Mouse (Mus musculus): ENCODE results near the gene Pptc7. TPM values are rescaled to one million over a fixed set of nuclear protein-coding genes. Genes with fewer than 3 reads are reported as not detected.

Gene Pptc7
- total RNA-seq, 4 experiments from 2014 or later = 44.8 to 52.2 (median 48.8) TPM

DNA sequence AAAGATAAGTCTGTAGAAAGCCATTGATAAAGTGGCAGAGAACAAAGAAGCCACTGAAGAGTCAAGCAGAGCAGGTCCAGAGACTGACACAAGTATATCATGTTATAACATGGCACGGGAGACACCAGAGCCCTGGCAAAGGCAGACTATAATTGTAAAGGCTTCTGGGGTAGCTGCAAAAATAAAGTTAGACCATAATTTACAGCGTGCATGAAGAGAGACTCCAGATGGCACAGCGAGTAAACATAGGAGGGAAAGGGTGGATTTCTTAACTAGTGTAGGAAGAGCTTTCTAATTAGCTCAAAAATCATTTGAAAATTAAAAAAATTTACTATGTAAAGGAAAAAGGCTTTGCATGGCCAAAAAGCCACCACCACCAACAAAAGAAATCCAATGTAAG is 43.1 kb downstream of the Pptc7 start:
- no peak for DNase-seq (ENCODE audit: low spot score in 2 of 2)

DNA sequence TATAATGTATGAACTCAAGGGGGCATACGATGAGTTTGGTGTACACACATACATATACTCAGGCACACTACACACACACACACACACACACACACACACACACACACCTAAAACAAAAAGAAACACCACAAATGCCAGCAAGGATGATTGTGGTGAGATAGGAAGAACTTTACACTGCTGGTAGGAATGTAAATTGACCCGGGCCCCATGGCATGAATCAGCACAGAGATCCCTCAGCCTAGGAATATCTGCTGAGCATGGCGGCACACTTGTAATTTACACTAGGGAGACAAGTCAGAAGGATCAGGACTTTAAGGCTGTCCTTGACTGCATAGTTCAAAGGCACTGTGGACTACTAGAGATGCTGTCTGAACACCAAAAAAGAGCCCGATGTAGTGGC is 46.1 kb downstream of the Pptc7 start:
- DNase-seq (ENCODE audit: low spot score in 2 of 2) = no peak

DNA sequence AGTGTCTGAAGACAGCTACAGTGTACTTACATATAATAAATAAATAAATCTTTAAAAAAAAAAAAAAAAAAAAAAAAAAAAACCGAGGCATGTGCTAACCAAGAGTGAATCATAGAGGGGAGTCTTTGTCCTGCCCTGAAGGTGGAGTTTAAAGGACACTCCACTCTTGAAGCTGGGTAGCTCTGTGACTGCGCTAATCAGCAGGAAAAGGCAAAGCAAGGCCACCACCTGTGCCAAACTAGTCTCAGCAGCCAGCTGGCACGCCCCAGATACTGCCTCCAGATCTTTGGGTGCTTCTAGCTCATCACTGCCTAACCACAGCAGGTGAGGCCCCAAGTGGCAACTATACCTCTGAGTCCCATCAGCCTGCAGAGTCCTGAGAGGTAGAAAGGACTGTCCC is 50.5 kb downstream of the Pptc7 start:
- no peak for DNase-seq (ENCODE audit: low spot score in 2 of 2)

DNA sequence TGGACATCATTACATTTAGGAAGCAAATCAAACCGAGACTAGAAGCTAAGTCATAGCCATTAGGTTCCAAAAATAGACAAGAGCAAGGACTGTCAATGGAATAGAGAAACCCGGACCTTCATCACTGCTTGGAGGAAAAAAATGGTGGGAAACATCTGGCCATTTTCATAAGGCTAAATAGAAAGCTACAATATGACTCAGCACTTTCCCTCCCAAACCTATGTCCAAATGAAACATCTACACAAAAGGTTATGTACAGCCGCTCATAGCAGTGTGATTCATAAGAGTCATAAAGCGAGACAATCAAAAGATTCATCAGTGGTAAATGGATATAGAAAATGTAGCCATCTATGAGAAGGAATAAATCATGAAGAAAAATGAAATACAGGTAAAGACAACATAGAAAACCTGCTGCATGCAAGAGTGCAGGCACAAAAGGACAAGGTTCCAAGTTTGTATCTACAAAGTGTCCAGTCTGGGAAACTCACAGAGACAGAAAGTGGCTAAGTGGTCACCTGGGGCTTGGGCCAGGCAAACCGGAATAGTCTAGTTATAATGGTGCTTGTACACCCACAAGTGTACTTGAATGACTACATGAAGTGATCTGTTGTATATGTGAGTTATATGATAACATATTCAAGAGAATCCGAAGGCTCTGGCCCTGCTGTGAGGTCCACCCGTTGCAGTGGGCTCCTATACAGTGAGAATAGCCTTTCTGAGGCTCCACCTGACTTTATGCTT is 52.6 kb downstream of the Pptc7 start:
- no peak for DNase-seq (ENCODE audit: low spot score in 2 of 2)

DNA sequence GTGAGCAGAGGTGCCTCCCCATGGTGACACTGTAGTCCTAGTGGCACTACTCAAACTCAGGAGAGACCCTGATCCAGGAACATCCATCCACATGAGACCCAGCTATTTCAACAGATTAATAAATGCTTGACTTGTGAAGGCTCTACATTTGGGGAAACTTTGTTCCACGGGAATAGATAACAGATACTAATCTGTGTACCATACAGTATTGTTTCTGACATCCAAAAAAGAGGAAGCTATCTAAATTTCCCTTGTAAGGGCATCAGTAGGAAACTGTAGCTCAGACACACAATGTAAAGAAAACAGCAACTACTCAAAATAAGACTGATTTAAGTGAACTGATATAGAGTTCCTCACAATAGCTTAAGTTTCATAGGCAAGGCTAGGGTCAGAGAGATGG is 58.7 kb downstream of the Pptc7 start:
- DNase-seq (ENCODE audit: low spot score in 2 of 2) = no peak

DNA sequence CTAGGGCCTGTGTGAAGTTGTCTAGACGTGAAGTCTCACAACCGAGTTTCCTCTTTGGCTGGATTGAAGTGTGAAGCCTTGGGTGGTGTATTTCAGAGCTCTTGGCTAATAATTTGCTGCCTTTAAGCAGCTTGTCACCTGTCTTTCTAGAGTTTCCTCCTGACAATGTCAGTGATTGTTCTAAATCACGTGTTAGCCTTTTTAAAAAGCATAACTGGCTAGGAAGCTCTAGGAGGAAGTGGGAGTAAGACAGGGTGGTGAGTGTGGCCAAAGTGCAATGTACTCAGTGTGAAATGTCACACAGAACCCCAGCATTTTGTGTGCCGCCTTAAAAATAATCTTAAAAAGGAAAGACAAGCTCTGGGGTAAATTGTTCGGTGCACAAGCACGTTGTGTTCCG is 59.6 kb downstream of the Pptc7 start:
- DNase-seq (ENCODE audit: low spot score in 2 of 2) = no peak

DNA sequence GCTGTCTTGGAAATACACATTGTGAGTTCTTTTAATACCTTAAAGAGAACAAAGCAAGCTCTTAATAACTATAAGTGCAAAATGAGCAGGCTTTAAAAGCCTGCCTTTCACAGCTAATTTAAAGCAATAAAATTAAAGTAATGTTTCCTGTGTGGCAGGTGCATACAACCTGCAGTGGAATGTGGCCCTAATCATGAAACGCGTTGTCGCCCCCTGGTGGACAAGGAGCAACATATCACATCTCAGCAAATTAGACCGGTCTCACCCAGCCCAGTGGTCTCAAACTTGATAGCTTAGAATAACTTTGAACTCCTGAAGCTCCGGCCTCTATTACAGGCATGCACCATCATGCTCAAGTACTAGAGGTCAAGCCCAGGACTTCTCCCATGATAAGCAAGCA is 60.1 kb downstream of the Pptc7 start:
- DNase-seq (ENCODE audit: low spot score in 2 of 2) = peak in 1 of 2 experiments; percentile 32

DNA sequence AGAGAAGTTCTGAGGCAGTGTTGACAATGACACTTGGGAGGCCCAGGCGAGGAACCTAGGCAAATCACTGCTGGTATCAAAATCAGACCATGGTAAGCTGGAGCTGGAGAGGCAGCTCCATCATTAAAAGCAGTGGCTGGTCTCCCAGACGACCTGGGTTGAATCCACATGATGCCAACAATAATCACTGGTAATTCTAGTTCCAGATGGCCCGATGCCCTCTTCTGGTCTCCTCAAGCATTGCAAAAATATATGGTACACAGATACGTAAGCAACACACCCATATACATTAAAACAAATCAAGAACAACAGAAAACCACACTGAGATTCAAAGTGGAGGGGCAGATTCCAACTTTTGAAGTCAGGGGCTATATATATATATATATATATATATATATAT is 61.6 kb downstream of the Pptc7 start:
- DNase-seq (ENCODE audit: low spot score in 2 of 2) = no peak

DNA sequence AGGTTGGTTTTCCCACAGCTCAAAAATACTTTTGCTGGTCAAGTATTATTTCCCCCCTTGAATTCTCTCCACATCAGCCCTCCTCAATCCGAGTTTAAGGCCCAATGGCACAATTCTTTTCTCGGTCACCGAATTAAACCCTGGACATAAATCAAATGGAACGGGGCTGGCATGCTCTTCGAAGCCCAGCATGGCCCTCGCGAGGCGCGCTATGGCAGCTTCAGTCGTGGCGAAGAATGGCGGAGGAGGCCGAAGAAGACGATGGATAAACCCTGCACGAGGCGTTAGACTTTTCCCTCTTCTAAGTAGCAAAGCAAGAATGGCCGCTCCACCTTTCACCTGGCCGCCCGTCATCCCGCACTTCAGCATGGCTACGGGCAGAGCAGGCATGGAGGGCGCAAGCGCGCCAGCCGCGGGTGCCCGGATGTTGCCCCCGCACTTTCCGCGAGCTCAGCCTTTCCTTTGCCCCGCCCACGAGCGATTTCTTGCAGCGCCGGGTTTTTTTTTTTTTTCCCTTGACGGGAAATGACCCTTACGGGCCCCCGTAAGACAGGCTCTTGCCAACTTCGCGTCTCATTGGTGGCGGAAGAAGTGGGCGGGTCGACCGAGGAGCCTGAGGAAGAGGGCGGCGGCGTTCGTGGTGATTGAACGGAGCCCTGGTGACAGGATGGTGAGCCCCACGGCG is 69.8 kb downstream of the Pptc7 start, which contains the start of the genes Rad9b and Vps29:
Gene Rad9b (minus strand): TSS at position 427 of the 685 bp plus-strand sequence.
Gene Vps29 (plus strand): TSS at position 563 of the 685 bp plus-strand sequence.
- DNase-seq (ENCODE audit: low spot score in 2 of 2) = peak; percentile 97

DNA sequence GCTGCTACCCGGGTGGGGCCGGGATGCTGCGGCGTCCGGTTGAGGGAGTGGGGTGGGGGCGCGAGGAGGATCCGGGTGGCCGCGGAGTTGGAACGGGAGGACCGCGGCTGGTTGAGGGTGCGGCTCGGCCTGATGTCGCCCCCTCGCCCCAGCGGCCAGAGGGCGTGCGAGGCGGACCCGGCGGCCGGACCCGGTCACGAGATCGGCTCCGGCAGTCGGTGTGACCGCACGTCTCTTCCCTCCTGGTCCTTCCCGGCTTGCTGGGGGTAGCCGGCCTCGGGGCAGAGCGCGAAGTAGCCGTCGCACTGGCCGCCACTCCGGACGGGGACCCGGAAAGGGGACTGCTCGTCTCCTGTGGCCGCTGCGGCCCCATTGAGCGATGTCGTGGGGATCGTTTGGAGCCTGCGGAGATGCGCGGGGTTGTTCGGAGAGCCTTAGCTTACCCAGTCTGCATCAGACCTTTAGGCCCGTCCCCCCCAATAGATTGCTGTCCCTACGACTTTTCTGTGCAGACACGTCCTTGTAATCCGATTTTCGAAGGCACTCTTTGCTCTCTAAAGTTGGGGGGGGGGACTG is 70.4 kb downstream of the Pptc7 start:
- DNase-seq (ENCODE audit: low spot score in 2 of 2) = no peak

DNA sequence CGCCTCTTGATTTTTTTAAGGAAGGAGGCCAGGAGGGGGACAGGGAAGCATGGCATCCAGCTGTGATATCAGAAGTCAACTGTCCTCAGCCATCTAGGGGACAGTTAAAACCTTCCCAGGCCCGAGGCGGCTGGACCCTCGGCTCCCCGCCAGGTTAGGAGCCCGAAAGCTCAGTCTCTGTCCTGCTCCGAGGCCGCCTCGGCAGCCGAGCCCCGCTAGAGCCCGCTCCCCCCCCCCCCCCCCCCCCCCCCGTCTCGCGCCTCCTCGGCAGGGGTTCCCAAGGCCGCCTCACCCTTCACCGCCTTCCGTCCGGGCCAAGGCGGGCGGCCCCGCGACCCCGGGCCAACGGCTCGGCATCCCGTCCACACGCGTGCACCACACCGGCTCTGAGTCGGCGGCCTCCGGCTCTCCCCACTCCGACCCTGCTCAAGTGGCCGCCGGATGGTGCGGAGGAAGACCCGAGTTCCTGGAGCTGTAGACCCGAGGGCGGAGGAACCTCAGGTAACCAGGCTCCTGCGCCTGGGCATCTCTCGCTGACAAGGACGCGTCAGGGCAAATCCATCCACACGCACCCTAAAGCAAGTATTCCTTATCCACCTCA is 87.5 kb downstream of the Pptc7 start, which contains the start of gene Gpn3:
Gene Gpn3 (plus strand): TSS at position 286 of the 601 bp plus-strand sequence.
- DNase-seq (ENCODE audit: low spot score in 2 of 2) = no peak

DNA sequence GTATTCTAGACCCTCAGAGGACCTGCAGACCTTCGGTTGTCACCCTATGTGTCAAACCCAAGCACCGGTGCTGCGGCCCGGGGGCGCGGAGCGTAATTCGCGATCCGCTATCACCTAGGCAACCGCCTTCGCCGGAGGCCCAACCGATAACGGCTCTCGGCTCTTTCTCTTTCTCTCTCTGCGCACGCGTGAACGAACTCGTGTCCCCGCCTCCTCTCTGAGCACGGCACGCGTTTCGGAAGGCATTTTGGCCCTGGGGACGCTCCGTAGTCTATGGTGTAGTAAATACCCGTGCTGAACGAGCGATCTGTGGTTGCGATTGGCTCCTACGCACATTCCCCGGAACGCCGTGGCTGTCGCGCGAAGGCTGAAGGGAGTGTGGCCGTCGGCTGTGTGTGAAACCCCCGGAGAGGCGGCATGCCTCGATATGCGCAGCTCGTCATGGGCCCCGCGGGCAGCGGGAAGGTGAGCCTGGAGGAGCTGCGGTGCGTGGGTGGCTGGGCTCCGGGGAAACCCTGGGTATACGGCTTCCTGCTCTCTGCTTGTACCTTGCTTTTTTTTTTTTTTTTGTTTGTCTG is 88.1 kb downstream of the Pptc7 start, which contains the start of gene Fam216a:
Gene Fam216a (minus strand): TSS at position 173 of the 578 bp plus-strand sequence.
- peak; percentile 98 to 99 for DNase-seq (ENCODE audit: low spot score in 2 of 2)

DNA sequence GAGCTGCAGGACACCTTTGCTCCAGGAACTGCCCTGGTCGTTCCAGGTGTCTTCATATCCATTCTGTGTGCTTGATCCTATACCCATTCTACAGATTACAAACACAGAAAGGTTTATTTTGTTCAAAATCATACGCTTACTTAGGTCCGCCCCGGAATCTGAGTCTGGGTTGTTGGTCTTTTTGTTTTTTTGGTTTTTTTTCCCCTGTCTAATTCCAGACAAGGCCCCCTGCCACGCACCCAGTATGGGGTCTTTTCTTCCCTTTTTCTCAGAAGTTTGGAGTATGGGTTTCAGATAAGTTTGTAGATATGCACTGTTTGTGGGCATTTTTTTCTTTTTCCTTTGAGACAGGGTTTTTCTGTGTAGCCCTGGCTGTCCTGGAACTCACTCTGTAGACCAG is 88.7 kb downstream of the Pptc7 start:
- DNase-seq (ENCODE audit: low spot score in 2 of 2) = no peak

Other genes starting within 250 kb of the Pptc7 start
- gene Cux2, start 234.3 kb upstream of the Pptc7 start, total RNA-seq (2022) = 100 to 1,000 TPM; 150 to 185 (median 160) TPM
- 1 to 10 TPM; 2.4 to 9.2 (median 3.9) TPM for gene Myl2, start 183.4 kb upstream of the Pptc7 start, total RNA-seq (2022)
- 1 to 10 TPM in 1 of 4 experiments, under 1 TPM in 3; 0.53 to 1.4 (median 0.68) TPM for gene Ccdc63, start 143.5 kb upstream of the Pptc7 start, total RNA-seq (2022)
- 100 to 1,000 TPM; 197 to 231 (median 211) TPM for gene Ppp1cc, start 126.1 kb upstream of the Pptc7 start, total RNA-seq (2022)
- 10 to 100 TPM in 1 of 4 experiments, 1 to 10 TPM in 3; 4.2 to 11.2 (median 6.9) TPM for gene Hvcn1, start 77.6 kb upstream of the Pptc7 start, total RNA-seq (2022)
- gene Tctn1, start 19.9 kb upstream of the Pptc7 start, total RNA-seq (2022) = 10 to 100 TPM; 15.0 to 16.6 (median 15.7) TPM
- 1 to 10 TPM; 3.4 to 5.0 (median 4.2) TPM for gene Rad9b, start 69.9 kb downstream of the Pptc7 start, total RNA-seq (2022)
- 100 to 1,000 TPM; 182 to 219 (median 199) TPM for gene Vps29, start 70.0 kb downstream of the Pptc7 start, total RNA-seq (2022)
- 10 to 100 TPM; 21.8 to 24.8 (median 22.7) TPM for gene Gpn3, start 87.5 kb downstream of the Pptc7 start, total RNA-seq (2022)
- gene Fam216a, start 88.0 kb downstream of the Pptc7 start, total RNA-seq (2022) = 10 to 100 TPM; 66.1 to 74.2 (median 70.7) TPM
- gene Arpc3, start 107.5 kb downstream of the Pptc7 start, total RNA-seq (2022) = 100 to 1,000 TPM; 173 to 229 (median 205) TPM
- 10 to 100 TPM; 33.7 to 38.0 (median 37.2) TPM for gene Anapc7, start 137.3 kb downstream of the Pptc7 start, total RNA-seq (2022)
- 100 to 1,000 TPM; 616 to 703 (median 645) TPM for gene Atp2a2, start 217.9 kb downstream of the Pptc7 start, total RNA-seq (2022)